ENCODE assay signal across 26 mouse cellular contexts in genomic region chr10:94916610-94917009, GRCm38 (mm10). TPM values are rescaled to one million over a fixed set of nuclear protein-coding genes. Genes with fewer than 3 reads are reported as not detected.
A peak's percentile ranks its signal among the peaks of the same experiment; 100 is the strongest.
DNase-seq lines count a peak whose midpoint lies in the region; ATAC-seq and TF ChIP-seq lines count a peak whose summit lies in the region.
"Had no signal": no experiment of that assay in that cellular context is flagged by ENCODE, and none has a peak within 500 bp of the region (broad histone marks: within the 10 kb centered on the region; RNA-seq: fewer than 3 reads in every experiment).

No protein-coding gene starts in this region.

- intact Hi-C loops in left cerebral cortex, adult 2 months (cut with DNase I), result no loop called here

- no peak for TF ChIP-seq CTCF in left cerebral cortex, adult 2 months (IDR thresholded peaks at IDR 0.05)
- TF ChIP-seq CTCF in CH12.LX (conservative IDR thresholded peaks at IDR 0.05 in 1 of 2, IDR thresholded peaks at IDR 0.05 in 1 of 2; ENCODE audit: low read depth in 2 of 2, low read length in 2 of 2), result no peak
- no peak for TF ChIP-seq CTCF in liver, embryonic 14.5 days (IDR thresholded peaks at IDR 0.05; ENCODE audit: low read depth)
- TF ChIP-seq CTCF in liver, postnatal 0 days (IDR thresholded peaks at IDR 0.05; ENCODE audit: low read depth), result no peak

- peak overlapping the region; percentile 50; the same call in 1 of the 2 replicates for H3K27ac ChIP-seq in left cerebral cortex, adult 2 months
- H3K27ac ChIP-seq in CH12.LX (ENCODE audit: insufficient read depth, low read depth), result peak overlapping the region; percentile 99
- H3K27ac ChIP-seq in liver, embryonic 14.5 days, result peak overlapping the region; percentile 12
- peak overlapping the region; percentile 69; the same call in 1 of the 2 replicates for H3K27ac ChIP-seq in liver, postnatal 0 days (ENCODE audit: low read depth)
- H3K27ac ChIP-seq: forebrain, embryonic 10.5 days; forebrain, embryonic 13.5 days; heart, adult 2 months; heart, embryonic 10.5 days; heart, embryonic 13.5 days; hindbrain, embryonic 14.5 days had no signal

- DNase-seq in left cerebral cortex, adult 2 months (ENCODE audit: extremely low spot score in 1 of 2, low spot score in 2 of 2), result no peak
- DNase-seq in left cerebral cortex, adult 18-20 months (ENCODE audit: low spot score in 2 of 2), result no peak
- peak; percentile 53 for DNase-seq in CH12.LX (ENCODE audit: extremely low read depth)
- DNase-seq in liver, embryonic 14.5 days (ENCODE audit: low read depth in 3 of 3, low spot score in 3 of 3), result no peak
- DNase-seq in liver, postnatal 0 days, result no peak
- no peak for DNase-seq in thymus, postnatal 36 days
- no peak for DNase-seq in ovary, adult 18-20 months (ENCODE audit: low spot score)
- DNase-seq in spleen, postnatal 36 days (ENCODE audit: low spot score in 2 of 2), result no peak
- DNase-seq: adrenal gland, postnatal 10 days; adrenal gland, postnatal 36 days; cerebellum, adult 18-20 months; cerebellum, adult 9-10 months; cerebellum, postnatal 14 days; gastrocnemius, postnatal 10 days; gastrocnemius, postnatal 36 days; heart, adult 2 months; heart, postnatal 14 days; heart, postnatal 4 days had no signal

- peaks cover 33 to 87% of the 10 kb centered on the region in 2 experiments for H3K4me1 ChIP-seq in CH12.LX (ENCODE audit: control insufficient read depth in 1 of 2, insufficient read depth in 2 of 2)
- H3K4me1 ChIP-seq in liver, embryonic 14.5 days (replicated peaks; ENCODE audit: control insufficient read depth in 2 of 2, insufficient read depth in 2 of 2, low read length in 1 of 2), result peaks cover 61 to 70% of the 10 kb centered on the region in 2 experiments
- peaks cover 58% of the 10 kb centered on the region for H3K4me1 ChIP-seq in liver, postnatal 0 days (ENCODE audit: insufficient read depth)

- in situ Hi-C loops in CH12.LX (cut with MboI; ENCODE audit: low pct_ligation_motif_present, low pct_unique_long_range_greater_than_20kb, low sequenced_read_pairs), result no loop called here

- H3K9ac ChIP-seq in CH12.LX (ENCODE audit: insufficient read depth, low read depth), result peak overlapping the region; percentile 69
- H3K9ac ChIP-seq in liver, embryonic 14.5 days (replicated peaks), result no peak overlapping the region
- no peak overlapping the region for H3K9ac ChIP-seq in liver, postnatal 0 days (replicated peaks)
- H3K9ac ChIP-seq: forebrain, embryonic 13.5 days; heart, embryonic 13.5 days; hindbrain, embryonic 14.5 days had no signal

- no peak overlapping the region for H3K4me3 ChIP-seq in left cerebral cortex, adult 2 months
- H3K4me3 ChIP-seq in CH12.LX (replicated peaks in 1 of 3; ENCODE audit: low read depth in 2 of 3, low read length in 2 of 3, poor library complexity in 1 of 3), result no peak overlapping the region
- H3K4me3 ChIP-seq in liver, embryonic 14.5 days (ENCODE audit: insufficient read depth in 1 of 2, low read depth in 2 of 2, low read length in 2 of 2), result no peak overlapping the region
- no peak overlapping the region for H3K4me3 ChIP-seq in liver, postnatal 0 days (ENCODE audit: low read depth, low read length)
- H3K4me3 ChIP-seq: forebrain, embryonic 10.5 days; forebrain, embryonic 13.5 days; heart, adult 2 months; heart, embryonic 10.5 days; heart, embryonic 13.5 days had no signal

- no peaks in the 10 kb centered on the region for H3K9me3 ChIP-seq in CH12.LX (replicated peaks; ENCODE audit: low read length)
- H3K9me3 ChIP-seq in liver, embryonic 14.5 days (ENCODE audit: control insufficient read depth, low read length), result no peaks in the 10 kb centered on the region
- H3K9me3 ChIP-seq in liver, postnatal 0 days (ENCODE audit: low read length), result no peaks in the 10 kb centered on the region
- H3K9me3 ChIP-seq: forebrain, embryonic 10.5 days; forebrain, embryonic 13.5 days; G1E; heart, embryonic 10.5 days; heart, embryonic 13.5 days had no signal

- peak overlapping the region; percentile 47; the same call in 1 of the 2 replicates for H3K4me2 ChIP-seq in CH12.LX (ENCODE audit: insufficient read depth, low read depth, poor library complexity, severe bottlenecking)
- H3K4me2 ChIP-seq in liver, embryonic 14.5 days (ENCODE audit: low read depth), result no peak overlapping the region
- no peak overlapping the region for H3K4me2 ChIP-seq in liver, postnatal 0 days (ENCODE audit: low read depth, low read length)
- H3K4me2 ChIP-seq: forebrain, embryonic 13.5 days; heart, embryonic 13.5 days; hindbrain, embryonic 14.5 days had no signal

- no peak; the same call in 1 of the 2 replicates for TF ChIP-seq RAD21 in CH12.LX (IDR thresholded peaks at IDR 0.05; ENCODE audit: low read depth, low read length)

- peaks cover 4% of the 10 kb centered on the region for H3K79me2 ChIP-seq in CH12.LX (replicated peaks; ENCODE audit: control insufficient read depth, extremely low read depth, insufficient read depth, poor library complexity, severe bottlenecking)

- H3K36me3 ChIP-seq in CH12.LX (replicated peaks in 1 of 2; ENCODE audit: control insufficient read depth in 1 of 2, insufficient read depth in 1 of 2, low read length in 1 of 2), result no peaks in the 10 kb centered on the region
- H3K36me3 ChIP-seq in liver, embryonic 14.5 days (replicated peaks; ENCODE audit: control insufficient read depth, insufficient read depth, low read depth), result no peaks in the 10 kb centered on the region
- no peaks in the 10 kb centered on the region for H3K36me3 ChIP-seq in liver, postnatal 0 days (replicated peaks; ENCODE audit: insufficient read depth, low read length)
- H3K36me3 ChIP-seq: heart, embryonic 13.5 days had no signal

- dilution Hi-C loops in CH12.LX (cut with MboI; ENCODE audit: extremely low pct_ligation_motif_present, extremely low pct_unique_long_range_greater_than_20kb, low sequenced_read_pairs), result loop anchor here (25.0 kb wide), 1 partner anchor 104 kb away; no protein-coding TSS in a partner anchor

- ATAC-seq in liver, embryonic 14.5 days (ENCODE audit: insufficient read depth), result no peak
- ATAC-seq in liver, postnatal 0 days, result no peak
- ATAC-seq: forebrain, embryonic 13.5 days; forebrain, embryonic 16.5 days; Patski had no signal

- no peaks in the 10 kb centered on the region for H3K27me3 ChIP-seq in CH12.LX (replicated peaks)
- H3K27me3 ChIP-seq in liver, embryonic 14.5 days (ENCODE audit: control insufficient read depth, insufficient read depth, low read length), result no peaks in the 10 kb centered on the region
- no peaks in the 10 kb centered on the region for H3K27me3 ChIP-seq in liver, postnatal 0 days (ENCODE audit: insufficient read depth, low read length)
- H3K27me3 ChIP-seq: forebrain, embryonic 13.5 days; heart, embryonic 13.5 days; Patski had no signal

- TF ChIP-seq EP300 in CH12.LX (IDR thresholded peaks at IDR 0.05; ENCODE audit: low read length), result peak; percentile 47
- no peak for TF ChIP-seq EP300 in liver, embryonic 14.5 days (IDR thresholded peaks at IDR 0.05; ENCODE audit: low read depth)
- TF ChIP-seq EP300 in liver, postnatal 0 days (IDR thresholded peaks at IDR 0.05; ENCODE audit: low read depth), result no peak

- 77% methylated on average over 7 of the region's 7 CpGs for WGBS in liver, embryonic 14.5 days (ENCODE audit: insufficient replicate concordance)
- WGBS in liver, postnatal 0 days (ENCODE audit: insufficient replicate concordance), result 68% methylated on average over 7 of the region's 7 CpGs

- no peak for TF ChIP-seq POLR2A in CH12.LX (IDR thresholded peaks at IDR 0.05; ENCODE audit: low read depth, low read length)

TF ChIP-seq in CH12.LX, 34 proteins besides CTCF, POLR2A, EP300 and RAD21:
- TF ChIP-seq BHLHE40 (IDR thresholded peaks at IDR 0.05; ENCODE audit: low read depth, low read length) (peak; percentile 74), JUN (IDR thresholded peaks at IDR 0.05; ENCODE audit: insufficient read depth, low read depth, low read length) (peak; percentile 17; the same call in 1 of the 2 replicates), MAFK (IDR thresholded peaks at IDR 0.05; ENCODE audit: insufficient replicate concordance, low read length) (0 out of 2 replicates have a peak, but pooled peaks have one; percentile 29), POLR2AphosphoS2 (IDR thresholded peaks at IDR 0.05; ENCODE audit: low read depth, low read length) (no peak), MAX (IDR thresholded peaks at IDR 0.05; ENCODE audit: low read length) (peak; percentile 47; the same call in 1 of the 2 replicates), E2F4 (IDR thresholded peaks at IDR 0.05; ENCODE audit: insufficient replicate concordance, low read depth, low read length) (0 out of 2 replicates have a peak, but pooled peaks have one; percentile 13), IRF4 (IDR thresholded peaks at IDR 0.05; ENCODE audit: low read depth, low read length) (peak; percentile 51; the same call in 1 of the 2 replicates), MEF2A (IDR thresholded peaks at IDR 0.05; ENCODE audit: borderline replicate concordance, low read depth, low read length) (peak; percentile 60; the same call in 1 of the 2 replicates), SIN3A (IDR thresholded peaks at IDR 0.05; ENCODE audit: low read length) (peak; percentile 55; the same call in 1 of the 2 replicates), ETS1 (conservative IDR thresholded peaks at IDR 0.05; ENCODE audit: low read depth, low read length) (peak; percentile 59; the same call in 1 of the 2 replicates), USF1 (IDR thresholded peaks at IDR 0.05; ENCODE audit: low read depth, low read length) (no peak), RCOR1 (conservative IDR thresholded peaks at IDR 0.05; ENCODE audit: low read depth, low read length) (peak; percentile 61; the same call in 1 of the 2 replicates), ZC3H11A (IDR thresholded peaks at IDR 0.05; ENCODE audit: low read depth, low read length) (no peak), MXI1 (IDR thresholded peaks at IDR 0.05; ENCODE audit: low read depth, low read length) (peak; percentile 57; the same call in 1 of the 2 replicates), MYC (IDR thresholded peaks at IDR 0.05; ENCODE audit: low read depth, low read length) (peak; percentile 75; the same call in 1 of the 2 replicates)

RNA-seq across cellular contexts. Expression of gene Plxnc1, which starts 28.0 kb away (rescaled TPM):
- total RNA-seq in left cerebral cortex, adult 2 months (2021), result 10 to 100 TPM; 46.2 to 49.9 TPM
- 10 to 100 TPM; 47.5 to 56.2 TPM for total RNA-seq in left cerebral cortex, adult 18-20 months (2021)
- total RNA-seq in CH12.LX (2012; rRNA removed) (33.0 and 38.4 TPM in 2 replicates), CH12.LX (2014; rRNA removed) (31.2 and 34.4 TPM in 2 replicates)
- 26.6 and 27.6 TPM in 2 replicates for polyA plus RNA-seq in CH12.LX (2012; ENCODE audit: insufficient read length, low read depth)
- polyA plus RNA-seq in liver, embryonic 14.5 days (2012; rRNA removed), result 1.4 and 2.0 TPM in 2 replicates
- polyA plus RNA-seq in liver, embryonic 14.5 days (2014; fragmentation: Nextera tagmentation; extraction: Ambion mirVana), result 2.1 and 2.5 TPM in 2 replicates
- 2.7 and 2.8 TPM in 2 replicates for polyA plus RNA-seq in liver, postnatal 0 days (2015; fragmentation: Nextera tagmentation; extraction: Ambion mirVana)

Comparison
In these comparisons a context has a peak if more than half of its experiments do, and no peak if none do; other contexts are left out.
1. H3K27ac ChIP-seq: peak in every context shown above with its lines; median percentile 99 in CH12.LX; 69 in liver, postnatal 0 days; 50 in left cerebral cortex, adult 2 months; 12 in liver, embryonic 14.5 days.